Mouse (Mus musculus) small intestine, adult 2 months (tissue): Measurements from ENCODE around the gene Cnn1. TPM values are rescaled to one million over a fixed set of nuclear protein-coding genes. Genes with fewer than 3 reads are reported as not detected.

ENCODE experiments used
- H3K27ac ChIP-seq: fragments of 200-500 bp; 2 replicates; pipeline ENCODE4 v1.5.1; 2012; ENCODE audit warnings: low read depth, low read length, control low read depth, inconsistent platforms; ENCODE audit not compliant: insufficient read depth
- H3K27me3 ChIP-seq: fragments of 200-500 bp; 2 replicates; pipeline ENCODE4 v1.6.1; 2012; ENCODE audit warnings: mild to moderate bottlenecking, moderate library complexity, low read length, inconsistent platforms; ENCODE audit not compliant: control insufficient read depth, insufficient read depth
- H3K36me3 ChIP-seq: fragments of 200-500 bp; 2 replicates; pipeline ENCODE4 v1.6.1; 2012; ENCODE audit warnings: mild to moderate bottlenecking, low read length, control low read depth, inconsistent platforms; ENCODE audit not compliant: control insufficient read depth, insufficient read depth
- H3K4me1 ChIP-seq: fragments of 200-500 bp; 2 replicates; pipeline ENCODE4 v1.6.1; 2012; ENCODE audit warnings: low read length, inconsistent platforms, mixed read lengths; ENCODE audit not compliant: control insufficient read depth, insufficient read depth, insufficient read length
- H3K4me3 ChIP-seq: fragments of 200-500 bp; 2 replicates; pipeline ENCODE4 v1.5.1; 2012; ENCODE audit warnings: low read depth, mild to moderate bottlenecking, control low read depth, inconsistent platforms, low read length, moderate library complexity
- CTCF ChIP-seq: fragments of 200-500 bp; IDR thresholded peaks from 2 replicates; pipeline ENCODE4 v1.5.1; 2012; ENCODE audit warnings: low read depth, mild to moderate bottlenecking, control low read depth, inconsistent platforms, low read length, moderate library complexity, mixed read lengths; ENCODE audit not compliant: insufficient replicate concordance, insufficient read length; ENCODE audit errors: extremely low read depth
- POLR2A ChIP-seq: fragments of 200-500 bp; IDR thresholded peaks from 2 replicates; pipeline ENCODE4 v1.6.1; 2012; ENCODE audit warnings: low read depth, mild to moderate bottlenecking, control low read depth, inconsistent platforms, low read length, moderate library complexity
- WGBS: fragments of 180-500 bp; shearing (Covaris S2); methylation state at CpG from one replicate; pipeline ENCODE4 v1.1.7; 2018; 5-methylcytosine and 5-hydroxymethylcytosine counted together
- polyA plus RNA-seq: library from polyadenylated mRNA; depleted of rRNA; stranded (reverse); fragments of >200 nt; gene quantifications from 2 replicates; pipeline ENCODE4 v1.2.3, GENCODE M21; 2012; rRNA removed

Cnn1 gene
- polyA plus RNA-seq, 1 experiment, result 166 TPM

DNA sequence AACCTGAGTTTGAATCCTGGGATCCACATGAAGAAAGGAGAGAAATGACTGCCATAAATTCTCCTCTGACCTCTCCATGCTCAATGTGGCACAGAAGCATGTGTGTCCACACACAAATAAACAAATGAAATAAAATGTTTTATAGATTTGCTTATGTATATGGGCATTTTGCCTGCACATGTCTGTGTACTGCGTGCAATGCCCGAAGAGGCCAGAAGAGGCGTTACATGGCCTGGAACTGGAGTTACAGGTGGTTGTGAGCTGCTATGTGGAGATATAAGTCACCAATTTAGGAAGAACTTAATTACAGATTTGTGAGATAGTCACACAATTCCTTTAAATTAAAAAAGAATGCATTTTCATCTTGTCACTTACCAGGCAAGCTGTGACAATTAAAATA, 54.8 kb downstream of the Cnn1 start:
- TF ChIP-seq CTCF (no peak), POLR2A (no peak)
- H3K36me3 ChIP-seq, result no peaks in the 10 kb centered on the region
- WGBS, result 92% methylated on average over 3 of the region's 3 CpGs
- H3K4me1 ChIP-seq, result peaks cover 12% of the 10 kb centered on the region
- no peaks in the 10 kb centered on the region for H3K27me3 ChIP-seq
- H3K4me3 ChIP-seq, result no peak overlapping the region
- no peak overlapping the region for H3K27ac ChIP-seq

- 15% methylated on average over 10 of the region's 10 CpGs for WGBS
- Histone ChIP-seq H3K4me3 (peak overlapping the region; percentile 30; the same call in 1 of the 2 replicates), H3K27me3 (no peaks in the 10 kb centered on the region), H3K27ac (no peak overlapping the region), H3K4me1 (peaks cover 8% of the 10 kb centered on the region), H3K36me3 (no peaks in the 10 kb centered on the region)
- TF ChIP-seq POLR2A (no peak), CTCF (peak; percentile 24; the same call in 1 of the 2 replicates)
These were observed 56.6 kb downstream of the Cnn1 start for GRCm38 (mm10) chr9:22155614-22156013.

DNA sequence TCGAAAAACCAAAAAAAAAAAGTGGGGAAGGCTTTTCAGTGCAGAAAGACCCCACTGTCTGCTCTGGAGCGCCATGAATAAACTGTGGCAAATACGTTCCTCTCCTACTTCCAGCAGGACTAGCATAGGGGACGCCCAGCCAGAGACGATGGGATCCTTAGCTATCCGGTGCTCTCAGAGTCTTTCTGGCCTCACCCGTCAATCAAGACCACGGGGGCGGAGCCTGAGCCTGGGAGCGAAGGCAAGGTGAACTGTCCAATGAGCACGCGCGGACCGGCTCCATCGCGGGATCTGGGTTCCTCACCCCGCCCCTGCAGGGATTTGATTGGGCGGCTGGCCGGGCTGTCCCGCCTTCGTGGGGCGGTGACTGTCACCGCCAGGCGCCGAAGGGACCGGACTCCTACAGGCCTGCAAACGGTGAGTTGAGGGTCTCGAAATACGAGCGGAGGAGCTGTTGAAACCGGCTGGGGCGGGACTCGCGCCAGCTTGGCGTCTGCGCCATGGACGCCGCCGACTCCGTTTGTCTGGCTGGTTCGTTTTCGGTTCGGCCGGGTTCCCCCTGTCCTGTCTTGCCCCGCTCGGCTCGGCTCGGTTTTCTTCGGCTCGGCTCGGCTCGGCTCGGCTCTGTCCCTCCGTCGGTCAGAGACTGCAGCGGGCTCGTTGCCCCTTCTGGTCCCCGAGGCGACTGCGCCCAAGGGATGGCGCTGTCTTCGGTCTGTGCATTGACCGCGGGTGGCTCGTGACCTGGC, 57.7 kb downstream of the Cnn1 start, which contains the start of gene Pigyl:
Gene Pigyl (plus strand): TSS at position 350 of the 749 bp plus-strand sequence.
- Histone ChIP-seq H3K27me3 (no peaks in the 10 kb centered on the region), H3K4me1 (peaks cover 13% of the 10 kb centered on the region), H3K36me3 (no peaks in the 10 kb centered on the region), H3K27ac (peak within 1 kb of the TSS; percentile 56; the same call in 1 of the 2 replicates), H3K4me3 (peak within 1 kb of the TSS; percentile 76)
- WGBS, result under 1% methylated on average over 65 of the region's 65 CpGs
- peak; percentile 86 for TF ChIP-seq POLR2A
- TF ChIP-seq CTCF, result no peak; the same call in 1 of the 2 replicates

DNA sequence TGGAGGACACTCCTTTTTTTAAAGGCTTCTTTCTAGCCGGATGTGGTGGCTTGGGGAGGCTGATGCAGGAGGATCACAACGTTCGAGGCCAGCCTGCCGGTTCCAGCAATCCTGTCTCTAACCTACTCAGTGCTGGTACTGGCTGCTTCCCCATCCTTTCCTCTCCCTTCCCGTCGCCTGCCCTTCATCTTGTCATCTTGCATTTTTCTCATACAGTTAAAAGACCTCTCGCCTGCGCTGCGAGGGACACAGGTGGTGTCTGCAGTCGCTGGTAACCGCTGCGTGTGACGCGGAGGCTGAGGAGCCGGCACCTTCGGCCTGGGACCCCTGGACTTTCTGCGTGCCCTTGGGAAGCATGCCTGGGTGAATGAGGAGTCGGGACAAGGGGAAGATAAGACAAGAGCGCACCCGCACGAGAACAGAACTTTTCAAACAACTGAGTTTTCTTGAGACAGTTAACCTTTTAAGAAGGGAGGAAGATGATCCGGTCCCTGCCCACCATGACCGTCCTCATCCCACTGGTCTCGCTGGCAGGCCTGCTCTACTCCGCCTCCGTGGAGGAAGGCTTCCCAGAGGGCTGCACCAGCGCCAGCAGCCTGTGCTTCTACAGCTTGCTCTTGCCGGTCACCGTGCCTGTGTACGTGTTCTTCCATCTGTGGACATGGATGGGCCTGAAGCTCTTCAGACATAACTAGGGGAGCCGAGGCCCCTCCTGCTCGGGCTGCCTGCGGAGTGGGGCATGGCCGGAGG, 58.7 kb downstream of the Cnn1 start:
- TF ChIP-seq POLR2A, result no peak
- TF ChIP-seq CTCF, result no peak
- Histone ChIP-seq H3K27ac (no peak overlapping the region), H3K4me1 (peaks cover 18% of the 10 kb centered on the region), H3K4me3 (0 out of 2 replicates have a peak overlapping the region, but pooled peaks have one; percentile 9), H3K27me3 (no peaks in the 10 kb centered on the region), H3K36me3 (no peaks in the 10 kb centered on the region)
- 79% methylated on average over 34 of the region's 34 CpGs for WGBS

Other genes with a start within 250 kb of the Cnn1 start
- 36.4 and 73.5 TPM in 2 replicates for gene Dock6, start 246.6 kb upstream of the Cnn1 start, polyA plus RNA-seq
- 48.9 and 86.7 TPM in 2 replicates for gene Rab3d, start 181.0 kb upstream of the Cnn1 start, polyA plus RNA-seq
- 0.71 and 1.2 TPM in 2 replicates for gene Ccdc159, start 171.7 kb upstream of the Cnn1 start, polyA plus RNA-seq
- 81.5 and 113 TPM in 2 replicates for gene Tmem205, start 171.7 kb upstream of the Cnn1 start, polyA plus RNA-seq
- gene Plppr2, start 162.2 kb upstream of the Cnn1 start, polyA plus RNA-seq, result 5.2 and 5.5 TPM in 2 replicates
- gene Swsap1, start 143.5 kb upstream of the Cnn1 start, polyA plus RNA-seq, result 4.7 and 7.1 TPM in 2 replicates
- gene Epor, start 135.7 kb upstream of the Cnn1 start, polyA plus RNA-seq, result 0.95 and 2.4 TPM in 2 replicates
- 3.4 and 3.8 TPM in 2 replicates for gene Rgl3, start 109.8 kb upstream of the Cnn1 start, polyA plus RNA-seq
- gene Ccdc151, start 96.6 kb upstream of the Cnn1 start, polyA plus RNA-seq, result 0.05 TPM in 1 of 2 replicates, not detected in the other
- 82.7 and 169 TPM in 2 replicates for gene Prkcsh, start 96.4 kb upstream of the Cnn1 start, polyA plus RNA-seq
- 0.20 and 0.34 TPM in 2 replicates for gene Elavl3, start 47.2 kb upstream of the Cnn1 start, polyA plus RNA-seq
- not detected in 2 replicates for gene Gm49318, start 28.0 kb upstream of the Cnn1 start, polyA plus RNA-seq
- gene Zfp653, start 27.8 kb upstream of the Cnn1 start, polyA plus RNA-seq, result 6.6 and 13.2 TPM in 2 replicates
- 26.8 and 35.7 TPM in 2 replicates for gene Ecsit, start 13.8 kb upstream of the Cnn1 start, polyA plus RNA-seq
- gene Elof1, start 18.0 kb downstream of the Cnn1 start, polyA plus RNA-seq, result 108 and 120 TPM in 2 replicates
- 128 and 203 TPM in 2 replicates for gene Acp5, start 36.5 kb downstream of the Cnn1 start, polyA plus RNA-seq
- 35.4 and 43.1 TPM in 2 replicates for gene Pigyl, start 57.6 kb downstream of the Cnn1 start, polyA plus RNA-seq
- not detected in 2 replicates for gene Zfp872, start 88.9 kb downstream of the Cnn1 start, polyA plus RNA-seq
- 4.3 and 8.9 TPM in 2 replicates for gene Zfp809, start 126.5 kb downstream of the Cnn1 start, polyA plus RNA-seq
- 0.13 and 0.16 TPM in 2 replicates for gene Zfp599, start 160.7 kb downstream of the Cnn1 start, polyA plus RNA-seq
- 1.7 and 2.6 TPM in 2 replicates for gene Zfp810, start 208.4 kb downstream of the Cnn1 start, polyA plus RNA-seq